Mouse (Mus musculus) brain, embryonic 14.5 days (tissue): Measurements from ENCODE around the gene Atp5mpl. TPM values are rescaled to one million over a fixed set of nuclear protein-coding genes. Genes with fewer than 3 reads are reported as not detected.
A peak's percentile ranks its signal among the peaks of the same experiment; 100 is the strongest.

Experiments used
- DNase-seq: peaks from one replicate; pipeline ENCODE4 v3.0.0-alpha.2; 2011; ENCODE audit warnings: low read depth
- CTCF ChIP-seq: fragments of 200-500 bp; IDR thresholded peaks from 2 replicates; pipeline ENCODE4 v1.5.1; 2012; ENCODE audit warnings: inconsistent platforms, mild to moderate bottlenecking, moderate library complexity, borderline replicate concordance; ENCODE audit not compliant: insufficient read depth, insufficient read length; ENCODE audit errors: extremely low read depth
- POLR2A ChIP-seq: fragments of 200-500 bp; IDR thresholded peaks from 2 replicates; pipeline ENCODE4 v1.6.1; 2012; ENCODE audit warnings: mild to moderate bottlenecking, inconsistent platforms, borderline replicate concordance; ENCODE audit not compliant: poor library complexity, insufficient read depth, insufficient read length, severe bottlenecking; ENCODE audit errors: extremely low read depth
- polyA plus RNA-seq: library from polyadenylated mRNA; depleted of rRNA; stranded (reverse); fragments of >200 nt; gene quantifications from 2 replicates; pipeline ENCODE4 v1.2.3, GENCODE M21; 2012; rRNA removed

The Atp5mpl gene
- polyA plus RNA-seq, 1 experiment: 206 TPM

GRCm38 (mm10) chr12:111920046-111920445, 46.7 kb downstream of the Atp5mpl start:
- DNase-seq: peak; percentile 45
- TF ChIP-seq CTCF (no peak), POLR2A (no peak)

DNA sequence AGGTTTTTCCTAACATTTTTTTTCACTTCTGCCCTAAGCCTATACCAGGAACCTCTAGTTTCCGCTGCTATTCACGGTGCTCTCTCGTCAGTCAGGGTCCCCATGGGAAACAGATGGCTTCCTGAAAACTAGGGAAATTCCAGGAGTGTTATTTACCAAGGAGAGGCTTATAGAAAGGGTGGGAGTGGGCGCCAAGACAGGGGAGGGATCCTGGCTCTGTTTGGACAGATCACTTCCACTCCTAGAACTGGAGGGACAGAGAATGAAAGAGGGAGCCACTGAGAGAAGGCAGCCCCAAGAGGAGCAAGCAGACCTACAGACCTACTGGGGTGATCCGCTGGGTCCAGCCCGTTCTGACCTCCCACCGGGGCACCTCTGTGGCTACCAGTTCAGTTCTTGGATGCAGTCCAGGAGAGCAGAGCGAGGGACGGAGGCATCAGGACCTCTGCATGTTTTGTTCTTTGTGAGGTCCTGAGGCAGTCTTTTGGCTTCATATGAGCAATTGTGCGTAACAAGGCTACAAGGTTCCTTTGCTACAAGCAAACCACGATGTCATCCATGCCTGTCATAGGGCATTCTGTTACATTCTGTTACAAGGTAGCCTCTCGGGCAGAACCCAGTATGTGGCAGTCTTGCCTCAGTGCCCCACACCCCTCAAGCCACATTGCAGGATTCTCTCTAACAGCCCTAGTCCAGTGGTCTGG, 50.1 kb downstream of the Atp5mpl start:
- DNase-seq: no peak

GRCm38 (mm10) chr12:111915781-111916180, 51.0 kb downstream of the Atp5mpl start:
- TF ChIP-seq POLR2A (no peak), CTCF (no peak)
- no peak for DNase-seq

More for the DNA sequence above, 50.1 kb downstream of the Atp5mpl start:
- TF ChIP-seq CTCF: no peak
- no peak for TF ChIP-seq POLR2A

DNA sequence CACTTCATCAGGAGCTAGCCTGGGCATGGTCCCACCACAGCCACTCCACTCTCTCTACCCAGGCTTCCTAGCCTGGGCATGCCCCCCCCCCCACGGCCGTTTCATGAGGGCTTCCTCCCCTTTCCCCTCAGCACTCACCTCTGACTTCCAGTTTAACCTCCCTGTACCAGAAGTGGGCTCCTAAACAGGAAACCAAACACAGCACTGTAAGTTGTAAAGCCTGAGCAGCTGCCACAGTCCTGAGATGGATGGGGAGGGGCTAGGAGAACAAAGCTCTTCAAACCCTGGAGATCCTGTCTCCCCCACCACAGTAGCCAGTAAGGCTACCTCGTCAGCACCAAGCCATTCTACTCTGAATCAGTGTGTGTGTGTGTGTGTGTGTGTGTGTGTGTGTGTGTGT, 52.7 kb downstream of the Atp5mpl start:
- TF ChIP-seq POLR2A (no peak), CTCF (no peak)
- no peak for DNase-seq

- no peak for TF ChIP-seq POLR2A
- TF ChIP-seq CTCF: no peak
- no peak for DNase-seq
These were observed 54.0 kb downstream of the Atp5mpl start for GRCm38 (mm10) chr12:111912802-111913201.

GRCm38 (mm10) chr12:111911796-111912195, 55.0 kb downstream of the Atp5mpl start:
- DNase-seq: no peak
- no peak for TF ChIP-seq CTCF
- TF ChIP-seq POLR2A: no peak

Other genes starting within 250 kb of the Atp5mpl start
- gene Klc1, start 208.1 kb downstream of the Atp5mpl start, polyA plus RNA-seq: 500 and 599 TPM in 2 replicates
- 7.6 and 9.3 TPM in 2 replicates for gene Xrcc3, start 153.1 kb downstream of the Atp5mpl start, polyA plus RNA-seq
- 27.9 and 39.7 TPM in 2 replicates for gene Zfyve21, start 152.8 kb downstream of the Atp5mpl start, polyA plus RNA-seq
- 19.4 and 35.7 TPM in 2 replicates for gene Ppp1r13b, start 58.9 kb downstream of the Atp5mpl start, polyA plus RNA-seq
- gene Tdrd9, start 4.6 kb upstream of the Atp5mpl start, polyA plus RNA-seq: 0.59 TPM in 2 replicates
- not detected in 2 replicates for gene Rd3l, start 14.3 kb upstream of the Atp5mpl start, polyA plus RNA-seq
- 0.36 and 0.97 TPM in 2 replicates for gene Aspg, start 139.7 kb upstream of the Atp5mpl start, polyA plus RNA-seq
- 35.8 and 47.3 TPM in 2 replicates for gene Kif26a, start 179.2 kb upstream of the Atp5mpl start, polyA plus RNA-seq